Mouse (Mus musculus) ES-E14 (cell line): ENCODE results near the gene Mrpl23. TPM values are rescaled to one million over a fixed set of nuclear protein-coding genes. Genes with fewer than 3 reads are reported as not detected.

Source experiments
- DNase-seq: peaks from one replicate; pipeline ENCODE4 v3.0.0-alpha.2; 2013; ENCODE audit warnings: low read depth, low spot score
- H3K27ac ChIP-seq: 2 replicates; pipeline ENCODE4 v1.5.1; 2012; ENCODE audit warnings: low read depth, mild to moderate bottlenecking, low read length, moderate library complexity, mixed read lengths; ENCODE audit not compliant: poor library complexity, insufficient read depth, severe bottlenecking
- H3K36me3 ChIP-seq: 2 replicates; pipeline ENCODE4 v1.6.1; 2012; ENCODE audit warnings: mild to moderate bottlenecking, low read length, moderate library complexity, mixed read lengths; ENCODE audit not compliant: control insufficient read depth, poor library complexity, insufficient read depth, severe bottlenecking
- H3K4me1 ChIP-seq, 2 experiments: fragments of 150-350 bp in 1 of 2; sonication (generic) in 1 of 2; 2 replicates each; pipeline ENCODE4 v1.6.1; 2012; ENCODE audit warnings: low read length in 2 of 2, mild to moderate bottlenecking in 1 of 2, mixed read lengths in 1 of 2; ENCODE audit not compliant: control insufficient read depth in 2 of 2, insufficient read depth in 2 of 2, poor library complexity in 1 of 2
- H3K4me3 ChIP-seq, 2 experiments: fragments of 150-350 bp in 1 of 2; sonication (generic) in 1 of 2; 2 replicates each; pipeline ENCODE4 v1.5.1; 2012; ENCODE audit warnings: low read length in 2 of 2, low read depth in 1 of 2, mild to moderate bottlenecking in 1 of 2, mixed read lengths in 1 of 2; ENCODE audit not compliant: insufficient read depth in 1 of 2, poor library complexity in 1 of 2, severe bottlenecking in 1 of 2
- H3K9ac ChIP-seq: 2 replicates; pipeline ENCODE4 v1.6.1; 2012; ENCODE audit warnings: low read depth, mild to moderate bottlenecking, low read length, mixed read lengths; ENCODE audit not compliant: poor library complexity, insufficient read depth, severe bottlenecking
- H3K9me3 ChIP-seq: fragments of 150-350 bp; sonication (generic); 2 replicates; pipeline ENCODE4 v1.6.1; 2012; ENCODE audit warnings: low read depth, mild to moderate bottlenecking, low read length; ENCODE audit not compliant: control insufficient read depth, insufficient read depth
- CHD2 ChIP-seq: IDR thresholded peaks from 2 replicates; pipeline ENCODE4 v1.6.1; 2014; ENCODE audit warnings: mild to moderate bottlenecking, low read depth, low read length, inconsistent platforms
- HCFC1 ChIP-seq: IDR thresholded peaks from 2 replicates; pipeline ENCODE4 v1.6.1; 2012; ENCODE audit warnings: low read length, inconsistent platforms, borderline replicate concordance; ENCODE audit not compliant: insufficient read depth
- MAFK ChIP-seq: IDR thresholded peaks from 2 replicates; pipeline ENCODE4 v1.6.1; 2014; ENCODE audit warnings: mild to moderate bottlenecking, low read depth, low read length, inconsistent platforms; ENCODE audit not compliant: insufficient read depth
- ZC3H11A ChIP-seq: IDR thresholded peaks from 2 replicates; pipeline ENCODE4 v1.6.1; 2012; ENCODE audit warnings: low read depth, mild to moderate bottlenecking, inconsistent platforms, low read length, borderline replicate concordance
- ZNF384 ChIP-seq: IDR thresholded peaks from 2 replicates; pipeline ENCODE4 v1.6.1; 2012; ENCODE audit warnings: low read depth, low read length, inconsistent platforms
- in situ Hi-C, 2 experiments: fragments of 600-800 bp; cut with MboI; formaldehyde crosslinking; loops; one replicate each; pipeline ENCODE4 v1.15.1; 2025; ENCODE audit warnings: low sequenced_read_pairs in 2 of 2, inconsistent platforms in 1 of 2; ENCODE audit not compliant: unreplicated experiment in 2 of 2
- total RNA-seq: library from RNA; depleted of rRNA; stranded (reverse); fragments of 300-350 nt; gene quantifications from 2 replicates; pipeline ENCODE4 v1.2.3, GENCODE M21; 2012

Gene Mrpl23
- total RNA-seq, 1 experiment, result 49.1 TPM

DNA sequence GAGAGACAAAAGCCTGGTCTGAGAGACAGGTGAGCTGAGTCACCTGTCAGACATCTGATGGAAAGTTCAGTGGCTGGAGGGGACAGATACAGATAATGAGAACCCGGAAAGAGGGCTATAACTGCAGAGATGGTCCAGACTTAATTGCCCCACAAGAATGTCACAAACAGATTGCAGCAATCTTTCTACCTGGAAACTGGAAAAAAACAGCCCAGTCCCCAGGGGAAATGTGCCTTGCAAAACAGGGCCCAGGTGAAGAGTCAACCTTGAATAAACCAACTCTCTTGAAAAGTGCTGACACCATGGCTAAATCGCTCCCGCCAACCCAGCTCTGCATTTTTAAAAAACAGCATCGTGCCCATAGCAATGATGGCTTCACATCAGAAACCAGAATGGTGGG lies 12.2 kb upstream of the Mrpl23 start:
- H3K9me3 ChIP-seq, result no peaks in the 10 kb centered on the region
- no peaks in the 10 kb centered on the region for H3K36me3 ChIP-seq
- in situ Hi-C loops, result no loop called here
- H3K4me3 ChIP-seq, result no peak overlapping the region
- H3K9ac ChIP-seq, result no peak overlapping the region
- H3K27ac ChIP-seq, result no peak overlapping the region
- no peaks in the 10 kb centered on the region for H3K4me1 ChIP-seq
- no peak for DNase-seq
- no peak for TF ChIP-seq MAFK
- TF ChIP-seq ZC3H11A, result no peak
- TF ChIP-seq HCFC1, result no peak
- TF ChIP-seq CHD2, result no peak
- no peak for TF ChIP-seq ZNF384

DNA sequence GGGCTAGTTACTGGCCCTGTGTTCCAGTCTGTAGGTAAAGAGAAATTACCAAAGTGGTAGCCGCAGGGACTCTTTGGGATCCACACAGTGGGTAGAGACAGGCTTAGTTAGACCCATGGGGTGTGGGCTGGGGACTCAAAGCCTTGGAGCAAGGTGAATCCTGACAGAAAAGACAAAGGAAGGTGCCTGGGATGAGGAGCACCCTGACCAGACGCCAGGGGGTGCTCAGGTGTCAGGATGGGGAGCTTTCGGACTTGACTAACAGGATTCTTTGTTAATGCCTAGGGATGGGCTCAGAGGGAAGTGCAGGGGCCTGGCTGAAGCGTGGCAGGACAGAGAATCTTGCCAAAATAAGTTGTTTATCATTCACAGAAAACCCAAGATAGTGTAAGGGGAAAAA lies 10.1 kb upstream of the Mrpl23 start:
- Histone ChIP-seq H3K36me3 (no peaks in the 10 kb centered on the region), H3K4me1 (no peaks in the 10 kb centered on the region), H3K9me3 (no peaks in the 10 kb centered on the region), H3K27ac (no peak overlapping the region), H3K4me3 (no peak overlapping the region), H3K9ac (no peak overlapping the region)
- TF ChIP-seq CHD2 (no peak), MAFK (no peak), ZNF384 (no peak), HCFC1 (no peak), ZC3H11A (peak; percentile 53; the same call in 1 of the 2 replicates)
- in situ Hi-C loops, result no loop called here
- peak; percentile 61 for DNase-seq

DNA sequence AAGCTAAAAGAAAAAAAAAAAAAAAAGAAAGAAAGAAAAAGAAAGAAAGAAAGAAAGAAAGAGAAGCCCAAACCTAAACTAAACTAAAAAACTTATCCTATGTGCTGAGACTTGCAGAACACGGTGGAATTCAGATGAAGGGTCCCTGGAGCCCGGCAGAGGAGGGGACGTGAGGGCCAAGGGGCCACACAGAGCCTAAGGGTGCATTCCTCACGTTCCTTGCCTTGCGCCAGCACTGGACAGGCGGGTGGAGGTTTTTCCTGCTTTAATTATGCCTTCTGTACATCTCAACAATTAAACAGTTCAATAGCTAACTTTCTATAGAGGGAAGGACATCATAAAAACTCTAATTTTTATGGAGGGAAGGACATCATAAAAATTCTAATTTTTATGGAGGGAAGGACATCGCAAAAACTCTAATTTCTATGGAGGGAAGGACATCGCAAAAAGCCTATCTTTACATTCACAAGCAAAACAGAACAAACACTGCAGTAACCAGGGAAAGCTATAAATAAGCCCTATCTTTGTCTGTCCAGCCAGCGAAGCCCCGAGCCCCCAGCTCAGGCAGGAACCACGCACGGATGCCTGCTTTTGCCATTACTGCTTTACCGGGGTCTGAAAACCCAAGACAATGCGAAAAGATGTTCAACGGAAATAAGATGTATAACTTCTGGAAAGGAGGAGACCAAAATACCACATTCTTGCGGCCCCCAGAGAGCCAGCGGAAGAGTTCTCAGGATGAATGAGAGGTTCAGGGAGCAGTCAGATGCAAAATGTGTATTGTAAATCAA lies 9.1 kb upstream of the Mrpl23 start:
- H3K4me1 ChIP-seq, result no peaks in the 10 kb centered on the region
- no peak overlapping the region for H3K9ac ChIP-seq
- in situ Hi-C loops, result no loop called here
- H3K36me3 ChIP-seq, result no peaks in the 10 kb centered on the region
- no peak for DNase-seq
- no peaks in the 10 kb centered on the region for H3K9me3 ChIP-seq
- H3K4me3 ChIP-seq, result no peak overlapping the region
- no peak overlapping the region for H3K27ac ChIP-seq
- no peak for TF ChIP-seq CHD2
- TF ChIP-seq HCFC1, result no peak

- no peak overlapping the region for H3K4me3 ChIP-seq
Observed at GRCm38 (mm10) chr7:142525342-142526178, 6.9 kb upstream of the Mrpl23 start.

More at GRCm38 (mm10) chr7:142525342-142526178, 6.9 kb upstream of the Mrpl23 start:
- Histone ChIP-seq H3K9me3 (no peaks in the 10 kb centered on the region), H3K9ac (no peak overlapping the region), H3K27ac (no peak overlapping the region), H3K4me1 (no peaks in the 10 kb centered on the region), H3K36me3 (no peaks in the 10 kb centered on the region)
- TF ChIP-seq HCFC1 (no peak), CHD2 (no peak), MAFK (no peak), ZC3H11A (no peak)
- in situ Hi-C loops, result no loop called here
- DNase-seq, result no peak
